Mouse (Mus musculus): ENCODE data around the gene 0610030E20Rik.

The 0610030E20Rik gene

DNA sequence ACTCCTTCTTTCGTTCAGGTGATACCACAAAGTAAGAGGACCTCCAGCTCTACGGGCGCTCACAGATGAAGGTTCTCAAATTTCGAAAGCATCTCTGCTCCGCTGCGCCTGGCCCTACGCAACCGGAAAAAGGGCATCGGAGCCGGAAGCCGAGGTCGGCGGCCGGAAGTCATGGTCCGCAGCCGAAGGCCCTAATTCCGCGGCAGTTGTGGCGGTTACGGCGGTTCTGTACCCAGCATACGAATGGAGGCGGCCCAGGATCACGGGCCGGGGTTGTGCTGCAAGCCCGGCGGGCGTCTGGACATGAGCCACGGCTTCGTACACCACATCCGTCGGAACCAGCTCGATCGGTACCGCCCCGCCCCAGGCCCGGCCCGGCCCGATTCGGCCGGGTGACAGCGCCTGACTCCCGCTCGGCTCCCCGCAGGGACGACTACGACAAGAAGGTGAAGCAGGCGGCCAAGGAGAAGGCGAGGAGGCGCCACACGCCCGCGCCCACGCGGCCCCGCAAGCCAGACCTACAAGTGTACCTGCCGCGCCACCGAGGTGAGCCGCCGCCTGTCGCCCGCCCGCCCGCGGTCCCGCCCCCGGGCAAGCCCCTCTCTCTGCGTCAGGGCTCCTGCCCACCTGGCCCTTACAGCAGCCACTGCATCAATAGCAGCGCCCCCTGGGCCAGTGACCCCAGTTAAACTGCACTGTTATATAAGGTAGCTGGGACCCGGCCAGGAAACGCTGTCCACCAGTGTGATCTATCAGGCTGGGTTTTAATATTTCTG is at the start of gene 0610030E20Rik:
0610030E20Rik (plus strand) TSS at position 152 of the 776 bp plus-strand sequence.
- peak; percentile 71 for DNase-seq (ENCODE audit: low read depth, low spot score)

DNA sequence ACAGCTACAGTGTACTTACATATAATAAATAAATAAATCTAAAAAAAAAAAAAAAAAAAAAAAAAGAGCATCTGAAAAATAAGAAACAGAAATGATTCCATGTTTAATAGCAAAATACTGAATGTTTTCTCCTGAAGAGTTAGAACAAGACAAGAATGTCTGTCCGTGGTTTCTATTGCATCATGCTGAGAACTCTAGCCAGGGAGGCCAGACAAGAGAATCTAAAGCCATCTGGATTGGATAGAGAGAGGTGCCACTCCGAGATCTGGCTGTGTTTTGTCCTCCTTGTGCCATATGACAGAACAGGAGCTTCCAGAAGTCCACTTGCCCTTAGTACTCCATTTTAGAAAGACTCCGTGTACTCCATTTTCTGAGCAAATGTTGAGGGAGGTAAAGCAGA is 49.3 kb upstream of the 0610030E20Rik start:
- no peak for DNase-seq (ENCODE audit: low read depth, low spot score)

DNA sequence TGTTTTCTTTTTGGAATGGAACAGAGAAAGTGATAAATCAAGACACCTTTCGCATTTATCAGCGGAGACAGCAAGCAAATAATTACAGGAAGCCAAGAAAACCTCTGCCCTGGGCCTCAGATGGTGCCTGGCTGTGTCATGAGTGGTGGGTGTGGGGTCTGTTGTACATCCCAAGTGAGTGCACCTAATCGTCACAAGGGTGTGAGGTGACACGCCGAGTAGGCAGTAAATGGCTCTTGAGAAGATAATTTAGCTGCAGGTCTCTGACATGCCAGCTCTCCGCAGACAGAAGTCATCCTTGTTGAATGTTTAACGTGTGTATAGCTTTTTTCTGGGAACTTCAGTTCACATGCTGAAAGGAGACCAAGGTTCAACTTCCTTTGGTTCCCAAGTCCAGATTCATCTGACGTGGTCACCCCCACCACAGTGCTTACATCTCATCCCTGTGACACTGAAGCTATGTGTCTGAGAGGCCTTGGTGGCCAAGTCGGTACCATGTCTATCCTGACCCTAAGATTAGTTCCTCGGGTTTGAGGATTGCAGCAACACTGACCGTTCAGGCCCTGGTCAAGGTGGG is 44.7 kb upstream of the 0610030E20Rik start:
- DNase-seq (ENCODE audit: low read depth, low spot score): no peak

DNA sequence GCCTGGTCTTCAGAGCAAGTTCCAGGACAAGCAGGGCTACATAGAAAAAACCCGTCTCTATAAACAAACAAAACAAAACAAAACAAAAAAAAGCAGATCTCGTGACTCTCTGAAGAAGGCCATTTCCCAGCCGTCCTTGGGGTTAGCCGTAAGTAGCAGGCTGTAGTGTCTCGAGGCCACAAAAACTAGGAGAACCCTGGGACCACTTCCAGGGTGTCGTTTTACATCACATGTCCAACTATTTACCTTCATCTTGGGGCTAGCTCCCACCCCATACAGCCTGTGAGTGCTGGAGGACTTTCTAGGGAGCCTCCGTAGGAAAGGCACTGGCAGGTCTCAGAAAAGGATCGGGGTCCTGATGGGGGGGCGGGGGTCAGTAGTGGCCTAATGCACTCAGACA is 43.6 kb upstream of the 0610030E20Rik start:
- no peak for DNase-seq (ENCODE audit: low read depth, low spot score)

DNA sequence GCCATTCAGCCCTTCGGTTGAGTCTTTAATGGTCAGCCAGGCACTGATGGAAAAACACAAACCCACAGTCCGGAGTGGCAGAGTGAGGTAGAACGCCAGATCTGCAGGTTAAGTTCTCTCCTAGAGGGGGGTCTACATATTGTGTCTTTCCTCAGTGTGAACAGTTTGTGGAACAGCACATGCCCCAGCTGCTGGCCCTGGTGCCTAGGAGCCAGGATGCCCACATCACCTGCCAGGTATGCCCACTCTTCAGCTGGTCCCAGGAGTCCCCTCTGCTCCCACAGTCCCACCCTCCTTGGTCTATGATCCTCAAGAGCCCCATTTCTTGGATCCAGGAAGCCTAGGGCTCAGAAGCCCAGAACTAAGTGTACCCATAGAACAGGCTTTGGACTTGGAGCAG is 34.9 kb upstream of the 0610030E20Rik start:
- no peak for DNase-seq (ENCODE audit: low read depth, low spot score)

DNA sequence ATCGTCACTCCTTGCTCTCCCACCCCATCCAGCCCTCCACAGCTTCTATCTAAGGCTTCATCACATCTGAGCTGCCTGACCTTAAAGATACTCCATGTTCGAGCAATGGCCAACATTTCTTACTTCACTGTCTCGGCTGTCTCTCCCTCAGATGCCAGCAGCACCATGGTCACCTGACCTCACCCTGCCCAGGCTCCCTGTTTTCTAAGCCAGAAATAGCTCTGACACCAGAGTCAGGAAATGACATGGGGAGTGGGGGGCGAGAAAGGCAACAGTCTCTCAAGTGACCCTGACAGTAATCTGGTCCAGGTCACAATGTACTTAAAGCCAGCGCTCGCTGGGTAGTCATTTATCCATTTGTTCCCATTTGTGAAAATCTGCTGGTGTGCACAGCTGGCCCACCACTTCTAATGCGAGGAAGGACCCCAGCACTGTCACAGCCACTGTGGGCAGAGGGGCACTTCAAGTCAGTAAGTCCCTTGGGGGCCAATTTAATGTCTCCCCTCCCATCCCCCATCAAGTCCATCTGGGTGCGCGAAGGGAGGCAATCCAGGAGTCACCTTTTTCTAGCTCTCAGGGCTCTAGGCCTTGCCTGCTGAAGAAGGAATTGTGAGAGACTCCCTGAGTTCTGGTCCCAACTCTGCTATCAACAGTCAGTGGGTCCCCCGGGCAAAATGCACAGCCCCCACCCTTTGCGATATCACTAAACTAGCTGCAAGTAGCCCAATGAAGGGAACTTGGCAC is 33.8 kb upstream of the 0610030E20Rik start:
- DNase-seq (ENCODE audit: low read depth, low spot score): no peak

DNA sequence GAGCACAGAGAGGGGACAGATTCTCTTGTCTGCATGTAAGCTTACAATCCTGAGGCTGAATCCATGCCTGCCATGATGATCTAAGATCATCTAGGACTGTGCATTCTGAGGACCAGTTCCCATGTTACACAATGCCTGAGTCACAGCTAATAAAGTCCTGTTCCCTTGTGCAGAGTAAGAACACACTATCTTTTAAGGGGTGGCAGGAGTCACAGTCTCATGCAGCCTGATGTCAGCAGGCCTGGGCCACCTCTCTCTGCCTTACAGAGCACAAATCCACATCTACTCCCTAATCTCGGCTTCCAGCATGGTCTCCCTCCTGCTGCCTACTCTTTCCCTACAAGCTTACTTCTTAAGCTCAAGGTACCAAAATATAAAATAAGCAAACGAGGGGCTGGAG is 31.7 kb upstream of the 0610030E20Rik start:
- DNase-seq (ENCODE audit: low read depth, low spot score): no peak

DNA sequence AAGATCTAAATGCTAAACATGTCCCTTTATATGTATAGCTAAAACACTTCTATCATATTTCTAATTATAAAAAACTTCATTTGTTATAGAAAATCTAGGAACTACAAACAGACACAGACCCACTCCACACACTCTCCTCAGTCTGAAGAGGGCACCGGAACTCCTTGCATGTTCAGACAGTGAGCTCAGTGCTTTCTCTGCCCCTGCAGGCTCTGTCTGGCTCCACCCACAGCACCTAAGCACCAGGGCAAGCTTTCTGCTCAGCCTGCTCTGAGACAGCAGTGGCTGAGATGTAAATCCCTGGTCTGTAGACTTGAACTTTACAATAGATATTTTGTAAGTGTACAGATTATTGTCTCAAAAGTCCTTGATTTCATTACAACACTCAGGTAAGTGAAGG is 31.1 kb upstream of the 0610030E20Rik start:
- no peak for DNase-seq (ENCODE audit: low read depth, low spot score)

DNA sequence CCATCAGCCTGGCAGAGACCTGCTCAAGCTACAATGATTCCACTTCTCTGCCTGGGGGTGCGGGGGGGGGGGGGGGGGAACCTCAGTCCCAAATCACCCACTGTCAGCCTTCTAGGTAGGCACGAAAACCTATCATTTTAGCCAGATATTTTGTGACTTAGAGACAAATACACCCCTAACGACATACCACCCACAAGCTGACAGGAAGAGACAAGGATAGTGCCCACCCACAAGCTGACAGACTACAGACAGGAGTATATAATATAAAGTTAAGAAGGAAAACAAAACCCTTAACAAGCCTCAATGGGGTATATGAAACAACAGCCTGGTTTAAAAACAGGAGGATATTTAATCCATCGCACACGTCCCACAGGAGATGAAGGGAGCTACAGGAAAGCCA is 28.7 kb upstream of the 0610030E20Rik start:
- no peak for DNase-seq (ENCODE audit: low read depth, low spot score)

DNA sequence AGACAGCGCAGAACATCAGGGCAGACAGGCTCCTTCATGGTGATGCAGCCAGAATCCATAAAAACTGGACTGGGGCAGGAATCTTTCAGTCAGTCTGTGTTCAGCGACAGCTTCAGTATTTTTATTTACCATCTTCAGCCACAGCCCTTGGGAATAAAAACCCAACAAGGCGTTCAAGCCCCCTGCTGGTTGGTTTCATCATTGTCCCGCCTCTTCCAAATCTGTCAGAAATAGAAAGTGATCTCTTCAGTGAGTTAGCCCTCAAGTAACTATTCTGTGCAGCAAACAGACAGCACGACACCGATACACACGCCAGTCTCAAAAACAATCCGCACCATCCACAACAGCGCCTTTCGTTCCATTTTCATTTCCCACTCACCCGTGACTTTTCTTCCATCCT is 28.1 kb upstream of the 0610030E20Rik start:
- peak; percentile 32 for DNase-seq (ENCODE audit: low read depth, low spot score)

DNA sequence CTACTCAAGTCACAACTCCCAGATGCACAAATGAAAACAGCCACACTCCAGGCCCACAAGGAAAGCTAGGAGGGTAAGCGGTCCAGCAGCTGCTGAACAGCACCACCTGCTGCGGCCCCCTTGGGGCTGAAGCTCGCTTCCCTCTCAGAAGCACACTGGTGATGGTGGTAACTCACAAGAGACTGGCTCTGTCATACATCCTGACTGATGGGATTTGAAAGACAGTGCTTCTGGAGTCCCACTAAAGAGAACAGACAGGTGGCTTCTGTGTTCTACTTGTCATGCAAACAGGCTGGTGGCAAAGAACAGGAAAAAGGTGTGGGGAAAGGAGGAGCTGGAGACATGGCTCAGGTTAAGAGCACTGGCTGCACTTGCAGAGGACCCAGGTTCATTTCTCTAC is 24.2 kb upstream of the 0610030E20Rik start:
- no peak for DNase-seq (ENCODE audit: low read depth, low spot score)

DNA sequence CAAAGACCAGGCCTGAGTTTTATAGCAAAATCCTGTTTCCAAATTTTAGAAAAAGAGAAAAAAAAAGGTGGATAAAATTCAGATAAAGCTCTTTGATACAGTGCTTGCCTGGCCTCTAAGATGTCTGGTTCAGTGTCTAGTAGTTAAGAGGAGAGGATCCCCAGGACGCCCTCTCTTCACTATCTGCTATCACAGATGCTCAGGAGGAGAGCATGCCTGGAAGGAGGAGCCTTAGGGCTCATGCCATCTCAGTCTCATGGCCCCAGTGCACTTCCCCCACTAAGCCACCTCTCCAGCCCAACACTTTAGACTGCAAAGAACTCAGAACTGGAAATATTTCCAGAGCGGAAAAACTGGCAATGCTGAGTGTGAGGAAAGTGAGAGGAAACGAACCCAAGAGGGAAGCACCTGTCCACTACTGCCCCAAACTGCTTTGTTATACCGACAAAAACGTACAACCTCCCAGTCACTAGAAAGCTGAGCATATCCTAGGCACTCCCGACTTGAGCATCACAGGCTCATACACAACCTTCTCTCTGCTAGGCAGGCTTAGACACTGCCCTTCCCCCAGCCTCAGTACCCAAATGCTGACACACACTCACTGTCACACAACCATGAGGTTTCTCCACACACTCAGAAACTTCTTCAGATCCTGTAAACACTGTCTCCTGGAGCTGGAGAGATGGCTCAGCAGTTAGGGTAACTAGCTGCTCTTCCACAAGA is 23.2 kb upstream of the 0610030E20Rik start:
- no peak for DNase-seq (ENCODE audit: low read depth, low spot score)

DNA sequence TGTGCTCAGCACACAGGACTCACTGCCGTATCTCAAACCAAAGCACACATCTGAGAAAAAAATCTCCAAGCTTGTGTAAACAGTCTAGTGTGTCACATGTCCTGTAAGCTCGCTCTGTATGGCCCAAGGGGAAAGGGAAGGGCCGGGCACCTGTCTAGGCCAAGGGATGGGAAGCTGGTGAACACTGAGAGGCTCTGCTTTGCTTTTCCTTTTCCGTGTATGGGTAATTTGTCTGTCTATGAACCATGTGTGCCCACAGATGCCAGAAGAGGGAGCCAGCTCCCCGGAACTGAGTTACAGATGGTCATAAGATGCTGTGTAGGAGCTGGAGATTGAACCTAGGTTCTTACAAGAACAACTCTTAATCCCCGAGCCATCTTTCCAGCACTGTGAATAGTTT is 20.8 kb upstream of the 0610030E20Rik start:
- DNase-seq (ENCODE audit: low read depth, low spot score): no peak

DNA sequence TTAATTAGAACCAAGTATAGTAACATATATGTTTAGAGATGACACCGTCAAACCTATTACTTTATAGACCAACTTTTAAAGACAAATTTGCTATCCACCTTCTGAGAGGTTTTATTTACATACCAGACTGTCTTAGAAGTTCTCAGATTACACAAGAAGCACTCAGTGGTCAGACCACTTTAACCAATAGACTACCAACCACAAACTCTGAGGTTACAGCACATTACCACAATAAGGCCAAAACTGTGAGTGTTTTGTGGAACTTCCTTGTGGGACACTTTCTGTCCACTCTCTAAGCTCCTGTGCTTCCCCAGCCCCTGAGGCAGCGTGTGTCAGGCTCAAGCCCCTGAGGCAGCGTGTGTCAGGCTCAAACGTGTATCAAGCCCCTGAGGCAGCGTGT is 18.1 kb upstream of the 0610030E20Rik start:
- no peak for DNase-seq (ENCODE audit: low read depth, low spot score)

DNA sequence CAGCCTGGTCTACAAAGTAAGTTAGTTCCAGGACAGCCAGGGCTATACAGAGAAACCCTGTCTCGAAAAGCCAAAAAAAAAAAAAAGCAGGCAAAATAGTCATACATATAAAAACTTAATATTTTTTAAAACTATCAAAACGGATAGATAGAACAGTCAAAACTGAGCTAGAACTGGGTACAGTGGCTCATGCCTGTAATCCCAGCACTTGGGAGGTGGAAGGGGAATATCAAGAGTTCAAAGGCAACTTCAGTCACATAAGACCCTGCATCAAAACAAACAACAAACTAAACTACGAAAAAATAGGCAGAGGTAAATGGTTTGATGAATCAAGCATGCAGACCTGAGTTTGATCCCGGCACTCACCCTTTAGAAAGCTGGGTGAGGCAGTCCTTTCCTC is 17.0 kb upstream of the 0610030E20Rik start:
- no peak for DNase-seq (ENCODE audit: low read depth, low spot score)

DNA sequence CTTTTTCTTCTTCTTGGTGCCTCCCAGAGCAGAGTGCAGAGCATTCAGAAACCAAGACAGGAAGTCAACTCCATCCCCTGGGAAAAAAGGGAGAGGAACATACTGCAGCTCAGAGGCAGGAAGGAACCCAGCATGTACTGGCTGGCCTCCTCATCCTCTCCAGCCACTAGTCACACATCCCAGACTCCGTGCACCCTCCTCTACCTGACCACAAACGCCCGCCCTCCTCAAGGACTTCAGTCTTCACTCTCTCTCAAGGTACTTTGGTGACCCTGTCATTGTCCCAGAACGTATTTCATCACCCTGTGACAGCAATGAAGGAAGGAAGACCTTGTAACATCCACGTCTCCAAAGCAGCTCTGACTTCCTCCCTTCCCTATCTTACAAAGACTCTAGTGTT is 14.0 kb upstream of the 0610030E20Rik start:
- no peak for DNase-seq (ENCODE audit: low read depth, low spot score)

DNA sequence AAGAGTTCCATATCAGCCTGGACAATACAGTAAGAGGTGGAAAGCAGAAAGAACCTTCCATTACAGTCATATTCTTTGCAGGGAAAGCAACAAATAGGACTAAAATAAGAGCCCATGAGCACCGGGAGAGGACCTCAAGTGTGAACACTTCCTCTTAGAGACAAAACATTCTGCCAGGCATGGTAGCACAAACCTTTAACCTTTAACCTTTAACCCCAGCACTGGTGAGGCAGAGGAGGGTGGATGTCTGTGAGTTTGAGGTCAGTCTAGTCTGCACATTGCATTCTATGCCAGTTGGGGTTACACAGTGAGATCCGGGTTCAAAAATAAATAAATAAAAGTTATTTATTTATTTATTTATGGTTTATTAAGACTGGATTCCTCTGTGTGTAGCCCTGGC is 6.6 kb upstream of the 0610030E20Rik start:
- no peak for DNase-seq (ENCODE audit: low read depth, low spot score)

DNA sequence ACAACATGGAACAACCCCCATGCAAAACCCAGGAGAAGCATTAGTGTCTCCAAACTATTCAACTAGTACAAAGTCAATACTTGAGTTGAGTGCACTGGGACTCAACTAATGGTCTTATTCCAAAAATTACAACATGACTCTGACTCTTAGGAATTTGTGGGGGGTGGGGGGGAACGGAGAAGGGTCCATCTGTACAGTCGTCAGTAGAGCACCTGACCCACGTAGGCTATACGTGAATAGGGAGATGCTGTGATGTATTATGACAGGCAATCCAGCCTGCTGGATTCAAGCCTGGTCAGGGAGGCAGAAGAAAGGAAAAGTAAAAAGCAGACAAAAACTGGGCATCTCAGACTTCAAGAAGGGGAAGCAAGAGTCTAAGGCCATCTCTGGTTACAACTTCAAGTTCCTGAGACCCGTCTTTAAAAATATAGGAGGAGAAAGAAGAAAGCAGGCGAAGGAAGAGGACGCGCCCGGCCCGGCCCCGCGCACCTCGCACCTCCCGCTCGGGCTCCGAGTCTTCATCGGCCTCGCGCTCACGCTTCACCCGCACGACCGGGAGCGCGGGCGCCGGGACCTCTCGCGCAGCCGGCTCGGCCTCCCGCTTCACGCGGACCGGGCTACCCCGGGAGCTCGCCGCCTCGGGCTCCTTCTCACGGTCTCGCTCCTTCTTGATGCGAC is 2.6 kb upstream of the 0610030E20Rik start:
- no peak for DNase-seq (ENCODE audit: low read depth, low spot score)

DNA sequence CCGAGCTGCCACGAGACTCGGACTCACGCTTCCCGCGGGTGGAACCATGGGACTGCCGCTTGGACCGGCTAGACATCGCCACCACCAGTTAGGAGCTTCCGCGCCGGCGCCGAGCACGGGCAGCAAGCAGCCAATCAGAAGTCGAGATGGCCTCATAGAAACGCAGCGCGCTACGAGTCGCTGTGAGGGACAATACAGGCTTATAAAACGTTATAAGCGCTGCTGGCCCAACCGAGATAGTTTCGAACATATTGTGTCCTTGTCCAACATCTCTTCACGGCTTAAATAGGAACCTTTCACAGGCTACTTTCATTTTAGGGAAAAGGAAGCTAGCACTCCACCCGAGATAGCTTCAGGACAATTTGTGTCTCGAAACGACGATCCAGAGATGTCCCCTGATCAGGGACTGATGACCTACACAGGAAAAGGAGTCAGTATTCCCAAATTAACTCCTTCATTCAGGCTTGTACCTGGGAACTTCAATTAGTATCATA is 2.0 kb upstream of the 0610030E20Rik start, which contains the start of gene Usp39:
Usp39 (minus strand) TSS at position 111 of the 494 bp plus-strand sequence.
- DNase-seq (ENCODE audit: low read depth, low spot score): peak; percentile 97

DNA sequence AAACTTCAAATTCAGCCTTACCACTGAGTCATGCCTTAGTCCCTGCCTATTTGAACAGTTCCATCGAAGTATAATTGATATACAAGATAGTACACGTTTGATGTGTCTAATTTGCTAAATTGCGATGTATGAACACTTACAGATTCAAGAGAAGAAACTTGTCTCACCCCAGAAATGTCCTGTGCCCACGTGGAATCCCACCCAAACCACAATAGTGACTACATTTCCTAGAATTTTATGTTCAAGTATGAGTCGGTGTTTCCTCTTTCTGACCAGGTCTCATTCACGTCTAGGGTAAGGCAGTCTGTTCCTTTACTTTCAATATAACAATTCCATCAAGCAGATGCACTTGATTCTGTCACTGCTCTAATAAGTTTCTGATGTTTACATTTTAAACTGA is 1.5 kb upstream of the 0610030E20Rik start:
- DNase-seq (ENCODE audit: low read depth, low spot score): no peak

DNA sequence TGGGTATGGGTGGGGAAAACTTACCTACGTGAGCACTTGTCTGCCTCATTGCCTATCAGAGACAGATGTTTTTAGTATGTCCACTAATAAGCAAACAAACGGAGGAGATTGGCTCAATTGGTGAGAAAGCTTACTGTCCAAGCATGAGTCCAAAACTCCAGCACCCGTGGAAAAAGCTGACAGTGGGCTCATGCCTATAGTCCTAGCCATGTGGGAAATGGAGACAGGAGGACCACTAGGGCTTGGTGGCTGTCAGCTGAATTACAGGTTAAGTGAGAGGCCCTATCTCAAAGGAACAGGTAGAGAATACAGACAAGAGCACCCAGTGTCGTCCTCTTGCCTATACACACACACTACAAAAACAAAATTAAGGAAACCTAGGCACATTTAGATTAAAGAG is 856 bp upstream of the 0610030E20Rik start:
- DNase-seq (ENCODE audit: low read depth, low spot score): no peak

All from telencephalon, adult 2 months (tissue).